Mouse (Mus musculus): ENCODE data around the gene Cryba4. TPM values are rescaled to one million over a fixed set of nuclear protein-coding genes. Genes with fewer than 3 reads are reported as not detected.

Cryba4 gene
- polyA plus RNA-seq, 1 experiment from 2014 or later: 20.1 TPM

GRCm38 (mm10) chr5:112284203-112284582 lies 31.9 kb upstream of the Cryba4 start:
- no peak overlapping the region for H3K4me2 ChIP-seq (replicated peaks)
- H3K4me1 ChIP-seq: peaks cover 18% of the 10 kb centered on the region
- 76% methylated on average over 7 of the region's 7 CpGs for WGBS
- no peaks in the 10 kb centered on the region for H3K27me3 ChIP-seq
- H3K4me3 ChIP-seq: no peak overlapping the region
- no peaks in the 10 kb centered on the region for H3K36me3 ChIP-seq
- no peaks in the 10 kb centered on the region for H3K9me3 ChIP-seq
- no peak overlapping the region for H3K27ac ChIP-seq
- no peak for ATAC-seq (ENCODE audit: insufficient number of reproducible peaks, insufficient read depth, low FRiP score, low TSS enrichment)
- H3K9ac ChIP-seq: no peak overlapping the region

GRCm38 (mm10) chr5:112283543-112284202 lies 31.4 kb upstream of the Cryba4 start:
- H3K4me3 ChIP-seq: no peak overlapping the region
- no peak overlapping the region for H3K9ac ChIP-seq
- H3K9me3 ChIP-seq: no peaks in the 10 kb centered on the region
- H3K4me1 ChIP-seq: peaks cover 18% of the 10 kb centered on the region
- WGBS: 55% methylated on average over 10 of the region's 10 CpGs
- H3K27me3 ChIP-seq: no peaks in the 10 kb centered on the region
- no peak for ATAC-seq (ENCODE audit: insufficient number of reproducible peaks, insufficient read depth, low FRiP score, low TSS enrichment)
- no peak overlapping the region for H3K4me2 ChIP-seq (replicated peaks)
- no peak overlapping the region for H3K27ac ChIP-seq
- H3K36me3 ChIP-seq: no peaks in the 10 kb centered on the region

GRCm38 (mm10) chr5:112282780-112283482 lies 30.6 kb upstream of the Cryba4 start:
- 67% methylated on average over 9 of the region's 9 CpGs for WGBS
- Histone ChIP-seq H3K4me1 (peaks cover 21% of the 10 kb centered on the region), H3K9ac (no peak overlapping the region), H3K36me3 (no peaks in the 10 kb centered on the region), H3K27ac (no peak overlapping the region), H3K9me3 (no peaks in the 10 kb centered on the region), H3K4me2 (replicated peaks) (no peak overlapping the region), H3K4me3 (no peak overlapping the region), H3K27me3 (no peaks in the 10 kb centered on the region)
- no peak for ATAC-seq (ENCODE audit: insufficient number of reproducible peaks, insufficient read depth, low FRiP score, low TSS enrichment)

- Histone ChIP-seq H3K9ac (no peak overlapping the region), H3K4me1 (peaks cover 27% of the 10 kb centered on the region), H3K9me3 (no peaks in the 10 kb centered on the region), H3K27me3 (no peaks in the 10 kb centered on the region), H3K4me2 (replicated peaks) (no peak overlapping the region), H3K36me3 (no peaks in the 10 kb centered on the region), H3K4me3 (no peak overlapping the region), H3K27ac (no peak overlapping the region)
- no peak for ATAC-seq (ENCODE audit: insufficient number of reproducible peaks, insufficient read depth, low FRiP score, low TSS enrichment)
- 63% methylated on average over 6 of the region's 6 CpGs for WGBS
These were observed 29.9 kb upstream of the Cryba4 start for GRCm38 (mm10) chr5:112282123-112282779.

GRCm38 (mm10) chr5:112281676-112282075 lies 29.4 kb upstream of the Cryba4 start:
- peaks cover 28% of the 10 kb centered on the region for H3K4me1 ChIP-seq
- WGBS: 80% methylated on average over 4 of the region's 4 CpGs
- no peak for ATAC-seq (ENCODE audit: insufficient number of reproducible peaks, insufficient read depth, low FRiP score, low TSS enrichment)
- no peak overlapping the region for H3K9ac ChIP-seq
- no peaks in the 10 kb centered on the region for H3K27me3 ChIP-seq
- no peaks in the 10 kb centered on the region for H3K36me3 ChIP-seq
- no peak overlapping the region for H3K4me2 ChIP-seq (replicated peaks)
- H3K4me3 ChIP-seq: no peak overlapping the region
- H3K9me3 ChIP-seq: no peaks in the 10 kb centered on the region
- H3K27ac ChIP-seq: no peak overlapping the region

- Histone ChIP-seq H3K4me2 (replicated peaks) (no peak overlapping the region), H3K9me3 (no peaks in the 10 kb centered on the region), H3K27me3 (no peaks in the 10 kb centered on the region), H3K4me1 (peaks cover 28% of the 10 kb centered on the region), H3K27ac (no peak overlapping the region), H3K9ac (0 out of 2 replicates have a peak overlapping the region, but pooled peaks have one; percentile 12), H3K4me3 (no peak overlapping the region), H3K36me3 (no peaks in the 10 kb centered on the region)
- ATAC-seq (ENCODE audit: insufficient number of reproducible peaks, insufficient read depth, low FRiP score, low TSS enrichment): no peak
- 53% methylated on average over 15 of the region's 15 CpGs for WGBS
These were observed 28.7 kb upstream of the Cryba4 start for GRCm38 (mm10) chr5:112280863-112281660.

- Histone ChIP-seq H3K27me3 (no peaks in the 10 kb centered on the region), H3K4me1 (peaks cover 28% of the 10 kb centered on the region), H3K9ac (0 out of 2 replicates have a peak overlapping the region, but pooled peaks have one; percentile 12), H3K36me3 (no peaks in the 10 kb centered on the region), H3K27ac (no peak overlapping the region), H3K4me3 (no peak overlapping the region), H3K4me2 (replicated peaks) (no peak overlapping the region), H3K9me3 (no peaks in the 10 kb centered on the region)
- no peak for ATAC-seq (ENCODE audit: insufficient number of reproducible peaks, insufficient read depth, low FRiP score, low TSS enrichment)
- WGBS: 83% methylated on average over 7 of the region's 7 CpGs
These were observed 27.8 kb upstream of the Cryba4 start for GRCm38 (mm10) chr5:112280151-112280550.

GRCm38 (mm10) chr5:112279181-112280021 lies 27.1 kb upstream of the Cryba4 start:
- H3K4me3 ChIP-seq: no peak overlapping the region
- no peak overlapping the region for H3K4me2 ChIP-seq (replicated peaks)
- no peaks in the 10 kb centered on the region for H3K27me3 ChIP-seq
- no peak for ATAC-seq (ENCODE audit: insufficient number of reproducible peaks, insufficient read depth, low FRiP score, low TSS enrichment)
- H3K36me3 ChIP-seq: no peaks in the 10 kb centered on the region
- peaks cover 28% of the 10 kb centered on the region for H3K4me1 ChIP-seq
- 85% methylated on average over 17 of the region's 17 CpGs for WGBS
- H3K27ac ChIP-seq: no peak overlapping the region
- H3K9me3 ChIP-seq: no peaks in the 10 kb centered on the region
- H3K9ac ChIP-seq: no peak overlapping the region

- Histone ChIP-seq H3K4me1 (peaks cover 20% of the 10 kb centered on the region), H3K27ac (no peak overlapping the region), H3K27me3 (no peaks in the 10 kb centered on the region), H3K4me3 (peak overlapping the region; percentile 77; the same call in 1 of the 2 replicates), H3K36me3 (no peaks in the 10 kb centered on the region), H3K9me3 (no peaks in the 10 kb centered on the region), H3K9ac (no peak overlapping the region), H3K4me2 (replicated peaks) (peak overlapping the region; percentile 84; the same call in 1 of the 2 replicates)
- no peak for ATAC-seq (ENCODE audit: insufficient number of reproducible peaks, insufficient read depth, low FRiP score, low TSS enrichment)
- WGBS: 92% methylated on average over 11 of the region's 11 CpGs
These were observed 25.7 kb upstream of the Cryba4 start for GRCm38 (mm10) chr5:112277906-112278470.

- Histone ChIP-seq H3K27me3 (no peaks in the 10 kb centered on the region), H3K4me2 (replicated peaks) (peak overlapping the region; percentile 84), H3K4me3 (peak overlapping the region; percentile 77), H3K36me3 (no peaks in the 10 kb centered on the region), H3K9ac (peak overlapping the region; percentile 82), H3K4me1 (peaks cover 20% of the 10 kb centered on the region), H3K9me3 (no peaks in the 10 kb centered on the region), H3K27ac (peak overlapping the region; percentile 54; the same call in 1 of the 2 replicates)
- WGBS: under 1% methylated on average over 24 of the region's 24 CpGs
- peak; percentile 12; the same call in 1 of the 2 replicates for ATAC-seq (ENCODE audit: insufficient number of reproducible peaks, insufficient read depth, low FRiP score, low TSS enrichment)
These were observed 24.6 kb upstream of the Cryba4 start for GRCm38 (mm10) chr5:112276907-112277348.

Data from embryonic facial prominence, embryonic 12.5 days (tissue).